Mouse (Mus musculus) B cell, adult 62 days (primary cell): ENCODE data around the gene Slc25a41. TPM values are rescaled to one million over a fixed set of nuclear protein-coding genes. Genes with fewer than 3 reads are reported as not detected.

Source experiments
- total RNA-seq: library from RNA; stranded (reverse); gene quantifications from 4 replicates; pipeline ENCODE4 v1.2.4, GENCODE M21; 2023

Gene Slc25a41
- not detected in 4 replicates for total RNA-seq

GRCm38 (mm10) chr17:57041554-57041953 lies at the start of gene Slc25a41:
Slc25a41 (minus strand) TSS chr17:57041654.

GRCm38 (mm10) chr17:57087049-57087832 lies 45.8 kb upstream of the Slc25a41 start, which contains the start of gene Tubb4a:
Tubb4a (minus strand) TSS chr17:57087782.

GRCm38 (mm10) chr17:57078336-57078735 lies 36.9 kb upstream of the Slc25a41 start, which contains the start of gene Dennd1c:
Dennd1c (minus strand) TSS chr17:57078514.

GRCm38 (mm10) chr17:57059486-57059977 lies 18.1 kb upstream of the Slc25a41 start, which contains the start of gene Slc25a23:
Slc25a23 (minus strand) TSS chr17:57059863.

GRCm38 (mm10) chr17:57058891-57059485 lies 17.5 kb upstream of the Slc25a41 start, which contains the start of gene Crb3:
Crb3 (plus strand) TSS chr17:57059105.

GRCm38 (mm10) chr17:57030931-57031660 lies 10.4 kb downstream of the Slc25a41 start, which contains the start of gene Khsrp:
Khsrp (minus strand) TSS chr17:57031522.

GRCm38 (mm10) chr17:57011236-57012141 lies 30.0 kb downstream of the Slc25a41 start, which contains the start of the genes Gtf2f1 and Gm17949:
Gtf2f1 (minus strand) TSS chr17:57011288.
Gm17949 (plus strand) TSS chr17:57011469.

GRCm38 (mm10) chr17:56999968-57000609 lies 41.4 kb downstream of the Slc25a41 start, which contains the start of gene Pspn:
Pspn (minus strand) TSS chr17:57000018.

GRCm38 (mm10) chr17:56997029-56997667 lies 44.3 kb downstream of the Slc25a41 start, which contains the start of gene Alkbh7:
Alkbh7 (plus strand) TSS chr17:56997339.

GRCm38 (mm10) chr17:56990115-56990746 lies 51.2 kb downstream of the Slc25a41 start, which contains the start of gene Clpp:
Clpp (plus strand) TSS chr17:56990305.

Other genes starting within 250 kb of the Slc25a41 start
- gene Rfx2, start 210.6 kb downstream of the Slc25a41 start, total RNA-seq: 10.1 to 14.5 TPM (median 11.7 TPM) in 4 replicates
- not detected in 4 replicates for gene Acsbg2, start 167.2 kb downstream of the Slc25a41 start, total RNA-seq
- gene 1700061G19Rik, start 166.2 kb downstream of the Slc25a41 start, total RNA-seq: 0.20 TPM in 1 of 4 replicates, not detected in the others
- 35.6 to 40.7 TPM (median 38.2 TPM) in 4 replicates for gene Mllt1, start 106.2 kb downstream of the Slc25a41 start, total RNA-seq
- not detected in 4 replicates for gene Acer1, start 59.5 kb downstream of the Slc25a41 start, total RNA-seq
- 24.2 to 35.2 TPM (median 28.4 TPM) in 4 replicates for gene Clpp, start 51.3 kb downstream of the Slc25a41 start, total RNA-seq
- 10.0 to 14.6 TPM (median 12.5 TPM) in 4 replicates for gene Alkbh7, start 44.3 kb downstream of the Slc25a41 start, total RNA-seq
- gene Pspn, start 41.6 kb downstream of the Slc25a41 start, total RNA-seq: not detected in 4 replicates
- 59.8 to 65.3 TPM (median 63.7 TPM) in 4 replicates for gene Gtf2f1, start 30.4 kb downstream of the Slc25a41 start, total RNA-seq
- gene Gm17949, start 30.2 kb downstream of the Slc25a41 start, total RNA-seq: not detected in 4 replicates
- 127 to 131 TPM (median 130 TPM) in 4 replicates for gene Khsrp, start 10.1 kb downstream of the Slc25a41 start, total RNA-seq
- gene Crb3, start 17.5 kb upstream of the Slc25a41 start, total RNA-seq: 16.9 to 20.3 TPM (median 18.6 TPM) in 4 replicates
- 16.8 to 22.0 TPM (median 18.4 TPM) in 4 replicates for gene Slc25a23, start 18.2 kb upstream of the Slc25a41 start, total RNA-seq
- gene Dennd1c, start 36.9 kb upstream of the Slc25a41 start, total RNA-seq: 137 to 170 TPM (median 149 TPM) in 4 replicates
- gene Tubb4a, start 46.1 kb upstream of the Slc25a41 start, total RNA-seq: 0.41 to 0.43 TPM (median 0.43 TPM) in 3 of 4 replicates, not detected in the other
- 0.45 to 1.2 TPM (median 0.78 TPM) in 3 of 4 replicates, not detected in the other for gene Tnfsf9, start 63.7 kb upstream of the Slc25a41 start, total RNA-seq
- not detected in 4 replicates for gene Cd70, start 108.1 kb upstream of the Slc25a41 start, total RNA-seq
- gene Tnfsf14, start 152.5 kb upstream of the Slc25a41 start, total RNA-seq: 0.30 TPM in 1 of 4 replicates, not detected in the others
- 2.3 to 6.1 TPM (median 2.8 TPM) in 4 replicates for gene C3, start 186.5 kb upstream of the Slc25a41 start, total RNA-seq
- gene Gpr108, start 206.8 kb upstream of the Slc25a41 start, total RNA-seq: 53.3 to 60.2 TPM (median 54.8 TPM) in 4 replicates
- gene Trip10, start 207.8 kb upstream of the Slc25a41 start, total RNA-seq: 8.7 to 17.0 TPM (median 13.2 TPM) in 4 replicates
- 183 to 200 TPM (median 192 TPM) in 4 replicates for gene Vav1, start 237.4 kb upstream of the Slc25a41 start, total RNA-seq